Mouse (Mus musculus): ENCODE results near the gene Cd180.

The Cd180 gene

DNA sequence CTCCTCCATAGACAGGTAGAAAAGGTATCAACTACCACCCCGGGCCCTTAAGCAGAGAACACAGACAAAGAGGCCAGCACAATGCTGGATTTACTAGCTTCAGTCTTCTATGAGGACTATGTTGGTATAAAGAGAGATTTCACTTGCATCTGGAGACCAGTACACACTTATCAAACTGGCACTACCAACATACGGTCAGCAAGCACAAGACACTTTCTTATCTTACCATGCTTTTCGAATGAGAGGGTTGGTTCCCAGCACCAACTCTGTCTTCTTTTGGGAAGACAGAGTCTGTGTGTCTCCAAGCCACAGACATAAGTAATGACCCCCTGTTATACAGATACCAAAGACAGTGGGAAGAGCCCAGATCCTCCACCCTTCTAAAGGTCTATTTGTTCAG lies 85.5 kb downstream of the Cd180 start:
- no peak for DNase-seq (ENCODE audit: low spot score in 2 of 2)

- no peak for DNase-seq (ENCODE audit: low spot score in 2 of 2)
These were observed 85.9 kb downstream of the Cd180 start for GRCm38 (mm10) chr13:102779275-102779674.

GRCm38 (mm10) chr13:102783531-102784310 lies 90.4 kb downstream of the Cd180 start:
- DNase-seq (ENCODE audit: low spot score in 2 of 2), result no peak

DNA sequence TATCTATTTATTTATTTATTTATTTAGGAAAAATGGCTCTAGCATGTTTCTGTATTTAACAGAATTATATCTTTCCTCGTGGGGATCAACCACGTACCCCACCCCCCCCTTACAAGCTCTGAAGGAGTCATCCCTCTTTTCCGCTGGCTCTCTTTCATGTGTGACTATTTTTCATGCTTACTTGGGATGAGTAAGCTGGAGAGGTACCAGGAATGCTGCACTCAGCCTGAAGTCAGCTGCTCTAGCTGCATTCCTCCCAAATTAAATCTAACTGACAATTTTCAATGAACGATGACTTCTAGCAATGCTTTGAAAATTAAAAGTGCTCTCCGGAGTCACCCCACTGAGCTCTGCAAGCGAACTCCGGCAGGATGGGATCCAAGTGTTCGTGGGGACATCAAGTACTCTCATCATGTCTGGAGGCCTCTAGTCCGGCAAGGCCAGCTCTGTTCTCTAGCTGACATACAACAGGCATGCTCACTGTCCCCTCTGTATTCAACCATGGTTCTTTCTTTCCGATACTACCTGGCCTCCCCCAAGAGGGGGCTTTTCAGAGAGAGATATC lies 93.4 kb downstream of the Cd180 start:
- DNase-seq (ENCODE audit: low spot score in 2 of 2), result no peak

Measured in spleen, postnatal 10 days (tissue).